Mouse (Mus musculus): Measurements from ENCODE around the gene Ppp2r1b. TPM values are rescaled to one million over a fixed set of nuclear protein-coding genes. Genes with fewer than 3 reads are reported as not detected.

Gene Ppp2r1b
- polyA plus RNA-seq, 1 experiment from 2014 or later = 68.8 TPM

GRCm38 (mm10) chr9:50911861-50912515 lies 66.9 kb downstream of the Ppp2r1b start:
- WGBS (ENCODE audit: insufficient replicate concordance) = 83% methylated on average over 7 of the region's 7 CpGs
- ATAC-seq (ENCODE audit: insufficient read depth) = no peak
- Histone ChIP-seq H3K27ac (replicated peaks) (no peak overlapping the region), H3K4me1 (replicated peaks) (no peaks in the 10 kb centered on the region), H3K27me3 (no peaks in the 10 kb centered on the region), H3K36me3 (replicated peaks) (peaks cover 52% of the 10 kb centered on the region), H3K4me2 (no peak overlapping the region), H3K9ac (no peak overlapping the region), H3K9me3 (replicated peaks) (no peaks in the 10 kb centered on the region), H3K4me3 (replicated peaks) (no peak overlapping the region)

- no peak overlapping the region for H3K9ac ChIP-seq
- H3K4me3 ChIP-seq (replicated peaks) = no peak overlapping the region
- 77% methylated on average over 3 of the region's 3 CpGs for WGBS (ENCODE audit: insufficient replicate concordance)
These were observed 73.0 kb downstream of the Ppp2r1b start for GRCm38 (mm10) chr9:50918131-50918530.

DNA sequence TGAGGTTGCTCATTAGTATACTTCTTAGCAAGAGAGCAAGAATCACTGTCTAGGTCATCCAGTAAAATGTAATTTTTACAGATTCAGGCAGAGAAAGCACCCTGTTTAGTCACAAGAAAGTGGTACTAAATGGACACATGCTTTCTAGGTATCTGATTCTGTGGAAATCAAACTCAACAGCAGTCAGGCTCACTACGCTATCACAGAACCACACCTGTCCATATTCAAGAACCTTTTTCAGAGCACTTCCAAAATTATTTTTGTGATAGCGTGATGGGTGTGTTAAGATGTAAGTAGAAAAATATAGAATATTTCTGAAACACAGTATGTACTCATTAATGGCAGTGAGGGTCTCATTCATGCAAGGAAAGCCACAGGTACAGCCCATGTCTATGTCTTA lies 74.5 kb downstream of the Ppp2r1b start:
- no peaks in the 10 kb centered on the region for H3K27me3 ChIP-seq
- peak overlapping the region; percentile 20; the same call in 1 of the 2 replicates for H3K4me2 ChIP-seq
- peak; percentile 16; the same call in 1 of the 2 replicates for ATAC-seq (ENCODE audit: insufficient read depth)
- 58% methylated on average over 2 of the region's 2 CpGs for WGBS (ENCODE audit: insufficient replicate concordance)
- no peak overlapping the region for H3K4me3 ChIP-seq (replicated peaks)
- peaks cover 53% of the 10 kb centered on the region for H3K4me1 ChIP-seq (replicated peaks)
- H3K27ac ChIP-seq (replicated peaks) = no peak overlapping the region; the same call in none of the 2 replicates
- H3K36me3 ChIP-seq (replicated peaks) = peaks cover 16% of the 10 kb centered on the region
- H3K9ac ChIP-seq = no peak overlapping the region; the same call in 1 of the 2 replicates
- no peaks in the 10 kb centered on the region for H3K9me3 ChIP-seq (replicated peaks)

More at GRCm38 (mm10) chr9:50918131-50918530, 73.0 kb downstream of the Ppp2r1b start:
- no peak for ATAC-seq (ENCODE audit: insufficient read depth)
- peaks cover 40% of the 10 kb centered on the region for H3K4me1 ChIP-seq (replicated peaks)
- no peaks in the 10 kb centered on the region for H3K9me3 ChIP-seq (replicated peaks)
- peaks cover 27% of the 10 kb centered on the region for H3K36me3 ChIP-seq (replicated peaks)
- H3K4me2 ChIP-seq = no peak overlapping the region
- H3K27ac ChIP-seq (replicated peaks) = 0 out of 2 replicates have a peak overlapping the region, but pooled peaks have one; percentile 26
- no peaks in the 10 kb centered on the region for H3K27me3 ChIP-seq

DNA sequence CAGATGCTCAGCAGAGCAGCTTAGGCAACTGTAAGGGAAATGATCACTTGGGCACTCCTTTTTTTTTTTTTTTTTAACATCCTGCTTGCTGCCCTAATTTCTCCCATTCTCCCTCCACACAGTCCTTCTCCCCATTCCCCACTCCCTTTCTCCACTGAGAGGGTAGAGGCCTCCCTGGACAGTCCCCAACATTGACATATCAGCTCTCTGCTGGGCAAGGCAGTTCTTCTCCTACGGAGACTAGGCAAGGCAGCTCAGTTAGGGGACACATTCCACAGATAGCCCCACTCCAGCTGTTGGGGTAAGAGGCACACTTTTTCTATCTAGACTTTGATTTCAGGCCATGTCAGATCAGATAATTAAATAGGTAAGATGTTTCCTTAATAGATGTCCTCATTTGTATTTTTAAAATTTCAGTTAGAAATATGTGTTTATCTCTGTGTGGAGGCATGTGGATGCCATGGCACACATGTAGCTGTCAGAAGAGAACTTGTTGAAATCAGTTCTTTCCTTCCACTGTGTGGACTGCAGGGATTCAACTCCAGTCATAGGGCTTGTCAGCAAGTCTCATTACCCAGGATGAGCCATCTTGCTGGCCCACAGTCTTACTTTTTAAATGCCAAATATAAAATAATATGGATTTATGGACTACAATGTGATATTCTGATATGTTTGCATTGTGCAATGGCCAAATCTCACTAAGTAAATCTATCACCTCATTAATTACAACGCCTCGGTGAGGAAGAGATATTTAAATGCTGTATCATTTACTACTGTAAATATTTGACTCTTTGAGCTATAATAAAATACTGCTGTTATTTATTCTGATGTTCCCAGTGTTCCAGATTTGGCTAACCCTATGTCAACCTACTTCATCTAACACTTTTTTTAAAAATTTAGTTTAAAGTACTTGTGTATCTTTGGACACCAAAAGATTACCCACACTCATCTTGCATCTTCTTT lies 76.1 kb downstream of the Ppp2r1b start:
- H3K4me3 ChIP-seq (replicated peaks) = no peak overlapping the region
- H3K27me3 ChIP-seq = no peaks in the 10 kb centered on the region
- peaks cover 63% of the 10 kb centered on the region for H3K4me1 ChIP-seq (replicated peaks)
- H3K9ac ChIP-seq = no peak overlapping the region
- no peak overlapping the region for H3K4me2 ChIP-seq
- ATAC-seq (ENCODE audit: insufficient read depth) = no peak
- peak overlapping the region; percentile 90 for H3K27ac ChIP-seq (replicated peaks)
- 82% methylated on average over 3 of the region's 3 CpGs for WGBS (ENCODE audit: insufficient replicate concordance)
- H3K9me3 ChIP-seq (replicated peaks) = no peaks in the 10 kb centered on the region
- H3K36me3 ChIP-seq (replicated peaks) = peaks cover 6% of the 10 kb centered on the region

DNA sequence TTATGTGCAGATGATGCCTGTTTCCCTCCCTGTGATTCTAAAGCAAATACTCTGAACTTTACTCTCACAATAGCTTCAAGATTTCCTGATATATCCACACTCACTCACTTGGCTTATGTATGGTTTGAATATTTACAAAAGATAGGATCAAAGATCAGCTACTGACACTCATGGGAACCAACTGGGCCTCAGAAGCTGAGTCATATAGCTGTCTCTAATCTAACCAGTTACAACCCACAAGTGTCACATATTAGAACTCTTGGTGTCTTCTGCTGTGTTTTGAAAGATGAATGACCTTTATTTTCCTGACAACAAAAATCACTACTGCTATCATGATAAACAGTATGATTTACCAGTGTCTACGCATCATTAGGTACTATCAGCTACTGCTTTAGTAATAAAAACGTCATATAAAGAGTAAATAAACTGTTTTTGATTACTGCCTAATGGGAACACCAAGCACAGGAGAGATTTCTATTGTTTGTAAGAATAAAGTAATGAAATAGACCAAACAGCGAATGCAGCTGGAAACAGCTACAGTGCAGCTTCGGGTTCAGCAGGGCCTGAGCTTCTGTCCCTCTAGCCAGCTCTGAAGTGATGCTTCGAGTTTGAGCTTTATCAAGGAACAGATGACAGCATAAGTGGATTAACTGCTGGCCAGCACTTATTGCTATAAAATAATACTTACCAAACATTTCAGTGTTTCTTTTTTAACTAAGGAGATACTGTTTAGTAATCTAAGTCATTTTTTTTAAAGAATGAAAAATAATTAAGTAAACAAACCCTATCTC lies 77.5 kb downstream of the Ppp2r1b start:
- no peak overlapping the region for H3K4me3 ChIP-seq (replicated peaks)
- peak; percentile 78 for ATAC-seq (ENCODE audit: insufficient read depth)
- 52% methylated on average over 5 of the region's 5 CpGs for WGBS (ENCODE audit: insufficient replicate concordance)
- H3K4me2 ChIP-seq = peak overlapping the region; percentile 46
- H3K4me1 ChIP-seq (replicated peaks) = peaks cover 71% of the 10 kb centered on the region
- H3K9ac ChIP-seq = no peak overlapping the region
- peak overlapping the region; percentile 90 for H3K27ac ChIP-seq (replicated peaks)
- H3K36me3 ChIP-seq (replicated peaks) = peaks cover 2% of the 10 kb centered on the region; the same call in 1 of the 2 replicates
- H3K9me3 ChIP-seq (replicated peaks) = no peaks in the 10 kb centered on the region
- no peaks in the 10 kb centered on the region for H3K27me3 ChIP-seq

DNA sequence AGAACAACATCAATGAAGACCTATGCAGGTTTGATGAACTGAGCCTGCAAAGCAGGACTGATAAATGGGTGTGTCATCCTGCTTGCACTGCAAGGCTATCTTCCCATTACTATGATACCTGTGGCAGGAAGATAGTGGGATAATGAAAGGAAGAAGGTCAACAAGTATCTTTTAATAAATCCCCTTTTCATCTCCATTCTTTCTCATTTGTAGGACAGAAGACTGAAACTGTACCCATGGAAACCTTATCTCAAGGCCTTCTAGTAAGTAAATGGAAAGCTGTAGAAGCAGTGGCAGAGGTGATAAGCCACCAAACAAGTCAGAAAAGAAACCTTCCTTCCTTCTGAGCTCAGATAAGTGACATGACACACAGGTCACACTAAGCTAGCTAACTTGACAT lies 79.4 kb downstream of the Ppp2r1b start:
- peak overlapping the region; percentile 49 for H3K4me2 ChIP-seq

GRCm38 (mm10) chr9:50925801-50926200 lies 80.7 kb downstream of the Ppp2r1b start:
- peak overlapping the region; percentile 53 for H3K4me2 ChIP-seq
- peak overlapping the region; percentile 69 for H3K27ac ChIP-seq (replicated peaks)
- no peak for ATAC-seq (ENCODE audit: insufficient read depth)
- no peaks in the 10 kb centered on the region for H3K9me3 ChIP-seq (replicated peaks)
- no peak overlapping the region for H3K9ac ChIP-seq
- WGBS (ENCODE audit: insufficient replicate concordance) = 19% methylated on average over 4 of the region's 4 CpGs
- no peaks in the 10 kb centered on the region for H3K27me3 ChIP-seq
- H3K4me1 ChIP-seq (replicated peaks) = peaks cover 56% of the 10 kb centered on the region
- H3K4me3 ChIP-seq (replicated peaks) = no peak overlapping the region
- H3K36me3 ChIP-seq (replicated peaks) = peaks cover 20% of the 10 kb centered on the region

More for the DNA sequence above, 79.4 kb downstream of the Ppp2r1b start:
- Histone ChIP-seq H3K27ac (replicated peaks) (peak overlapping the region; percentile 90), H3K4me1 (replicated peaks) (peaks cover 68% of the 10 kb centered on the region), H3K36me3 (replicated peaks) (peaks cover 12% of the 10 kb centered on the region), H3K27me3 (no peaks in the 10 kb centered on the region), H3K9me3 (replicated peaks) (no peaks in the 10 kb centered on the region), H3K9ac (no peak overlapping the region), H3K4me3 (replicated peaks) (0 out of 2 replicates have a peak overlapping the region, but pooled peaks have one; percentile 4)
- ATAC-seq (ENCODE audit: insufficient read depth) = peak; percentile 76

DNA sequence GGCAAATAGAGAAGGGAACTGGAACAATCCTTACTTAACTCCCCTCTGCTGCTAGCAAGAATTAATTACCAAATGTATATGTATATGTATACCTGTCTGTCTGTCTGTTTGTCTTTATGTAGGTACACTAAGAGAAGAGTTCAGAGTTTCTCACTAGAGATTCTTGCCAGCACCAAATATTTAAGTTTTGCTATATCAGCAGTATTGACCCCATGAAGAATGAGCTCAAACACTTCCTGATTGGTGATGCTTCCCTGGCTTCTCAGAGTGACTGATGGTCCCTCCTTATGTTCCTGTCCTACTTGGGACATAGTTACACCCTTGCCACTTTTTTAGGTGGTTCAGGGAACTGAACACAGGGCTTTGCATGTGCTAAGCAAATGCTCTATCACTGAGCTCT lies 84.9 kb downstream of the Ppp2r1b start:
- no peak overlapping the region for H3K4me2 ChIP-seq
- peaks cover 45% of the 10 kb centered on the region for H3K36me3 ChIP-seq (replicated peaks)
- H3K4me3 ChIP-seq (replicated peaks) = no peak overlapping the region
- no peak overlapping the region for H3K27ac ChIP-seq (replicated peaks)
- no peak overlapping the region for H3K9ac ChIP-seq
- no peaks in the 10 kb centered on the region for H3K9me3 ChIP-seq (replicated peaks)
- H3K4me1 ChIP-seq (replicated peaks) = peaks cover 19% of the 10 kb centered on the region
- H3K27me3 ChIP-seq = no peaks in the 10 kb centered on the region
- no peak for ATAC-seq (ENCODE audit: insufficient read depth)

GRCm38 (mm10) chr9:50941804-50942401 lies 96.8 kb downstream of the Ppp2r1b start:
- no peak overlapping the region for H3K4me2 ChIP-seq
- H3K9me3 ChIP-seq (replicated peaks) = no peaks in the 10 kb centered on the region
- H3K4me1 ChIP-seq (replicated peaks) = peaks cover 12% of the 10 kb centered on the region
- no peak overlapping the region for H3K27ac ChIP-seq (replicated peaks)
- no peak for ATAC-seq (ENCODE audit: insufficient read depth)
- H3K36me3 ChIP-seq (replicated peaks) = no peaks in the 10 kb centered on the region
- WGBS (ENCODE audit: insufficient replicate concordance) = 32% methylated on average over 3 of the region's 3 CpGs
- H3K27me3 ChIP-seq = no peaks in the 10 kb centered on the region
- H3K4me3 ChIP-seq (replicated peaks) = no peak overlapping the region
- no peak overlapping the region for H3K9ac ChIP-seq

DNA sequence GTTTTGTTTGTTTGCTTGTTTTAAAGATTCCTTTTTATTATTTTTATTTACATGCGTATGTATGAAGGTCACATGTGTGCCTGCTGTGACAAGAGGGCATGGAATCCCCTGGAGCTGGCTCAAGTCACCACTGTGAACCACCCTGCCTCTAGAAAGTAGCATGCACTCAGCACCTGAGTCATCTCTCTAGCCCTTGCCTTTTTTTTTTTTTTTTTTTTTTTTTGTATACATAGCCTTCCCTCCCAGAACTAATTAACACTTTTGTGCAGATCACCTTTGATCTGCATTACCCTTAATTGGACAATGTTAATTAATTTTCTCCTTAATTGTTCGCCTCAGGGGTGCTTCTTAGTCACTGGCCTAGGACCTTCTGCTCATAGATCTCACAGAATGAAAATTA lies 97.6 kb downstream of the Ppp2r1b start:
- no peak for ATAC-seq (ENCODE audit: insufficient read depth)
- no peaks in the 10 kb centered on the region for H3K9me3 ChIP-seq (replicated peaks)

More for the DNA sequence above, 97.6 kb downstream of the Ppp2r1b start:
- Histone ChIP-seq H3K36me3 (replicated peaks) (0 out of 2 replicates have a peak, but pooled peaks cover 4% of the 10 kb centered on the region), H3K27me3 (no peaks in the 10 kb centered on the region), H3K4me1 (replicated peaks) (peaks cover 16% of the 10 kb centered on the region), H3K9ac (no peak overlapping the region), H3K4me3 (replicated peaks) (no peak overlapping the region), H3K27ac (replicated peaks) (no peak overlapping the region), H3K4me2 (no peak overlapping the region)
- WGBS (ENCODE audit: insufficient replicate concordance) = 85% methylated on average over 2 of the region's 2 CpGs

Data from liver, embryonic 15.5 days (tissue).